Mouse (Mus musculus) gastrocnemius, adult 2 months (tissue): Measurements from ENCODE around the gene Tecpr2. TPM values are rescaled to one million over a fixed set of nuclear protein-coding genes. Genes with fewer than 3 reads are reported as not detected.

Experiments
- DNase-seq: peaks from one replicate; pipeline ENCODE4 v3.0.0; 2022
- H3K27ac ChIP-seq: fragments of 200-600 bp; 2 replicates; pipeline ENCODE4 v1.8.1; 2022; ENCODE audit warnings: mild to moderate bottlenecking
- H3K4me3 ChIP-seq: fragments of 200-600 bp; 2 replicates; pipeline ENCODE4 v1.8.1; 2022; ENCODE audit warnings: mild to moderate bottlenecking, moderate library complexity
- CTCF ChIP-seq: fragments of 200-600 bp; IDR thresholded peaks from 2 replicates; pipeline ENCODE4 v1.8.1; 2022; ENCODE audit warnings: antibody characterized with exemption, mild to moderate bottlenecking, moderate library complexity
- intact Hi-C: fragments of 180-260 bp; cut with DNase I; formaldehyde crosslinking; loops from one replicate; pipeline ENCODE4 v1.15.1; 2025
- total RNA-seq, 2 experiments: library from RNA; stranded (reverse); gene quantifications; 2 replicates each; pipeline ENCODE4 v1.2.3; 2021

Gene Tecpr2
- total RNA-seq, 2 experiments from 2014 or later = 2.4 TPM

DNA sequence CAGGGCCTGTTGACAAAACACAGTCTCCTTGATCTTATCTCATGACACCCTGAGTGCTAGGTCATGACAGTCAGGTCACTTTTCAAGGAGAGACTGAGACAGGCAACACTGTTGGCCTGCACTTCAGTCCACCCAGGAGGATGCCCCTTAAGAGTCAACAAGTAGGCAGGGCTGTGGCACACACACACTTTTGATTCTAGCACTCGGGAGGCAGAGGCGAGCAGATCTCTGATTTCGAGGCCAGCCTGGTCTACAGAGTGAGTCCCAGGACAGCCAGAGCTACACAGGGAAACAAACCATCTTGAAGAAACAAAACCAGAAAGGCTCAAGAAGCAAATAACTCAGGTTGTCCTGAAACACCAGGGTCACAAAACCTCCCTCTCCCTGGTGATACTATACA is 100.3 kb downstream of the Tecpr2 start:
- DNase-seq = no peak
- TF ChIP-seq CTCF = no peak
- intact Hi-C loops = no loop called here
- no peak overlapping the region for H3K4me3 ChIP-seq
- no peak overlapping the region for H3K27ac ChIP-seq

DNA sequence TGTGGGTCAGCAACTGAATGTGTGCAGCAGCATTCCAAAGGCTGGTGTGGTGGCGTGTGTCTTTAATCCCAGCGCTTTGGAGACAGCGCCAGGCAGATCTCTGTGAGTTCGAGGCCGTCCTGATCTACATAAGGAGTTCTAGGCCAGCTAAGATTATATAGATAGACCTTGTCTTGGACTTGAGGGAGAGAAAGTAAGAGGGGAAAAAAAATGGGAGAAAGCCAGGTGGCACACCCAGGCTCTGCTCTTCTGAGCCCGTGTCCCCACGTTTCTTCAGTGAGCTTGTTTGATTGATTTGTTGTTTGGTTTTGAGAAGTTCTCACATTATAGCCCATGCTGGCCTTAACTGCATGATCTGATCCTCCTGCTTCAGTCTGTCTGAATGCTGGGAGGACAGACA is 101.4 kb downstream of the Tecpr2 start:
- intact Hi-C loops = loop anchor here (5.0 to 10.0 kb wide), 3 partner anchors 47 to 576 kb away; partner anchors contain the start of genes Rcor1 and Zfp839
- TF ChIP-seq CTCF = no peak
- peak; percentile 5 for DNase-seq
- H3K4me3 ChIP-seq = no peak overlapping the region
- no peak overlapping the region for H3K27ac ChIP-seq

DNA sequence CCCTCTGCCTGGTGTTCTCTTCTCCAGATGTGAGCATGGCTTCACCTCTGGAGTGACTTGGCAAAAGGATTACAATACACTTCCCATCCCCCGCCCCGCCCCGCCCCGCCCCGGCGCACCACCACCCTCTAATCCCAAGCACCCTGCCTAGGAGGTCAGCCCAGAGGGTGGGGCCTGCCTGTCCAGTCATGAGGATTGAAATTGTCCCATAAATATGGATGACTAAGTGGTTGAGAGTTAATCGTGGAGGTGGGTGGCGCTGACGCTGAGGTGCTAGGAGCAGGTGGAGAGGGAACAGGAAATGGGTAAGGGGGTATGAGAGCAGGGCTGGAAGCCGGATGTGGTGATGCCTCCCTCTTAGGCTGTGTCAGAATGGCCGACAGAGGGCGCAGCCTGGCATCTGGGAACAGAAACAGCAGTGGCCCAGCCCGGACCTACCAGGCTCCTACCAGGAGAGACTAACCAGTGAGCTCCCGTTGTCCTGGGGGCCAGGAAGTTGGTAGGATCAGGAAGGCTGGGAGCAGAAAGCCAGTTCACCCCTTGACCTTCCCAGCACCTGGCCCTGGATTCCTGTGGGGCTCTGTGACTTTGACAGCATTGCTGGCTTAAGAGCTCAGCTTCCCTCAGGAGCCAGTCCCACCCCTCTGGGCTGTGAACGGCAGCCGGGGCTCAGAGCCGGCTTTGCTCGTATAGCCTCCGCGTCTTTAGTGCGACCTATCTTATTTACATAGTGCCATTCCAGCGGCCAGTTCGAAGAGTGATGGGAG is 102.5 kb downstream of the Tecpr2 start:
- TF ChIP-seq CTCF = peak; percentile 70
- H3K4me3 ChIP-seq = peak overlapping the region; percentile 74
- intact Hi-C loops = loop anchor here (1.0 to 10.0 kb wide), 5 partner anchors 46 to 577 kb away; partner anchors contain the start of genes Cinp, Rcor1, Tecpr2 and Zfp839
- peak; percentile 83 for DNase-seq
- H3K27ac ChIP-seq = peak overlapping the region; percentile 90

DNA sequence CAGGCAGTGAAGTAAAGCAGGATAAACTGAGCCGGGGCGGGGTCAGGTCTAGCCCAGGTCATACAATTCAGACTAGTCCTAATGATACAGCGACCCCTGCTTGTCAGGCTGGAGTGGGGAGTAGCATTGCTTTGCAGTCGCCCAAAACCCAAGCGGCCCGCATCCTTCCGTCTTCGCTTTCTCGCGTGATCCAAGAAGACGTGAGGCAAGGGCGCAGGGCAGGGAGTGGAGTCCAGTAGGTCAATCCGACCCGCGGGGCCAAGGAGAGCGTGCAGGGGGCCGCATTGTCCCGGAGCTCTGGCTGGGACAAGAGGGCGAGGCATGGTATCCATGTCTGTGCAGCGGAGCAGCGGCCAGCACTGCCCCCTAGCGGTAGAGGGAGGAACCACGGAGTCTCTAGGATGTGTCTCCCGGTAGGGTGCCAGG is 103.1 kb downstream of the Tecpr2 start:
- Histone ChIP-seq H3K4me3 (peak overlapping the region; percentile 74), H3K27ac (peak overlapping the region; percentile 90)
- intact Hi-C loops = loop anchor here (1.0 to 10.0 kb wide), 5 partner anchors 45 to 577 kb away; partner anchors contain the start of genes Cinp, Rcor1, Tecpr2 and Zfp839
- peak; percentile 78 for TF ChIP-seq CTCF
- peak; percentile 96 for DNase-seq

DNA sequence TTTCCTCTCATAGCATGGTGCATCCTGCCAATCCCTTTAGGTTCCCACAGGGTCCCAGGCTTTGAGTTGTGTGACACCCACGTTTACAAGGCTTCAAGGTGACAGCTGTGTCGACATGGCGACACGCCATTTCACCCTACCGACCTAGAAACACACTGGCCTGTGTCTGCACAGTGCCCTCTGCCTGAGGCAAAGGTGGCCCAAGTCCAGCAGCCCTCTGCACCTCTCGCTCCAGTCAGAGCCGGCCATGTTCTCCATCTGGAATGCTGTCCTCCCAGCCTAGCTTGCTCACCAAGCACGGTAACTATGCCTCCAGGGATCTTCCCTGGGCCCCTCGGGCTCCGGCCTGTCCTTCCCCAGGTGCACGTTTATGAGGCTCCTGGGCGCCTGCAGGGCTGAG is 103.7 kb downstream of the Tecpr2 start:
- intact Hi-C loops = loop anchor here (1.0 to 10.0 kb wide), 5 partner anchors 45 to 578 kb away; partner anchors contain the start of genes Cinp, Rcor1, Tecpr2 and Zfp839
- Histone ChIP-seq H3K4me3 (peak overlapping the region; percentile 74), H3K27ac (peak overlapping the region; percentile 90; the same call in 1 of the 2 replicates)
- DNase-seq = peak; percentile 40
- no peak for TF ChIP-seq CTCF

DNA sequence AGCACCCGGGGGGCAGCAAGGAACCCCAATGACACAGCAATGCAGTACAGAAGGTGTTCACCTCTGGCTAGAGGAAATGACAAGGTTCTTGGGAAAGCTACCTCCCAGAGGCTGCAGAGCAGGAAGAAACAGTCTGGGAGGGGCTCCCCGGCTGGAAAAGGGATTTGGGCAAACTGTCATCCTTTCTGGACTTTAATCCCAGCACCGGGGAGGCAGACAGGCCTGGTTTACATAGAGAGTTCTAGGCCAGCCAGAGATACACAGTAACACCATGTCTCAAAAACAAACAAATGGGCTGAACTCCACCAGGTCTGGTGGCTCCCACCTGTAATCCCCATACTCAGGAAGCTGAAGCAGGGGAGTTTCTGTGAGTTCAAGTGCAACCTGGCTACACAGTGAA is 104.2 kb downstream of the Tecpr2 start:
- DNase-seq = peak; percentile 15
- Histone ChIP-seq H3K4me3 (no peak overlapping the region), H3K27ac (no peak overlapping the region)
- TF ChIP-seq CTCF = no peak
- intact Hi-C loops = loop anchor here (2.0 to 10.0 kb wide), 4 partner anchors 44 to 578 kb away; partner anchors contain the start of genes Cinp, Rcor1, Tecpr2 and Zfp839

DNA sequence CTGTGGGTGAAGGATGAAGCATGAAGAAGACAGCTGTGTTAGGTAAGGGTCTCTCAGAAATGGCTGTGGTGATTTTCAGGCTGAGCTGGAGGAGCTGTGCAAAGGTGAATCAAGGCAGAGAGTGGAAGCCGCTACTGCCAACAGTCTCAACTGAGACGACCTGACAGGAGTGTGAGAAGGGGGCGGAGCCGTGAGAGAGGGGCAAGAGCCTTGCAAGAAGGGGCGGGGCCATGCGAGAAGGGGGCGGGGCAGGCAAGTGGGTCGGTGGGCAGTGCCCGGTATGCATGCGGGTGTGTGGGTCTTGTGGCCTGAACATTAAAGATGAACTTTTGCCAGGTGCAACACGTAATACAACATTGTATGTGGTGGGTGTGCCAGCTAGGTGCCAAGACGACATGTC is 105.6 kb downstream of the Tecpr2 start:
- DNase-seq = no peak
- TF ChIP-seq CTCF = no peak
- Histone ChIP-seq H3K27ac (no peak overlapping the region), H3K4me3 (no peak overlapping the region)
- intact Hi-C loops = loop anchor here (5.0 to 10.0 kb wide), 3 partner anchors 43 to 580 kb away; partner anchors contain the start of genes Rcor1 and Zfp839

DNA sequence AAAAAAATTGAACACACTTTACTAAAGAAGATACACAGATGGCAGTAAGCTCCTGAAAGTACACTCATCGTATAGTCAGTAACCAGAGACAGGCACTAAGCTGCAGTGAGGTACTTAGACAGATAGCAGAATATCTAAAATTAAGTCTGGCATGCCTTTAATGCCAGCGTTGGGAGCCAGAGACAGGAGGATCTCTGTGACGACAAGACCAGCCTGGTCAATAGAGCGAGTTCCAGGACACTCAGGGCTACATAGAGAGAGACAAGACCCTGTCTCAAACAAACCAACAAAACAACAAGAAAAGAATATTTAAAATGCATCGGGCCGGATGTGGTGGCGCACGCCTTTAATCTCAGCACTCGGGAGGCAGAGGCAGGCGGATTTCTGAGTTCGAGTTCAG is 109.0 kb downstream of the Tecpr2 start:
- no peak for DNase-seq
- TF ChIP-seq CTCF = no peak
- intact Hi-C loops = loop anchor here (10.0 kb wide), 1 partner anchor 583 kb away; no protein-coding TSS in a partner anchor
- Histone ChIP-seq H3K27ac (no peak overlapping the region), H3K4me3 (no peak overlapping the region)

DNA sequence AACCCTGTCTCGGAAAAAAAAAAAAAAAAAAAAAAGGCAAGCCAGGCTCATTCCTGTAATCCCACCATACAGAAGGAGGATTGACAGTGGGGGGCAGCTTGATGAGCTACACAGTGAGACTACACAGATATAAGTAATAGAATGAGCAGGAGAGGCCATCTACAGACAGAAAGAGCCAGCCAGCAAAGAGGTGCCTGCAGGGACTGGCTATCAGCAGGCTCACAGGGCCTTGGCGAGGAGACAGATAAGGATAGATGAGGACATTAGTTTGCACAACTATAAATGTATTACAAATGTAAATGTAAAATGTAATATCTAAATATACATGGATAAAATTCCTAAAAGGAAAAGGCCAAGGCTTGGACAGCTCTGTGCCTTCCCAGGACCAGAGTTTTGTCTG is 110.8 kb downstream of the Tecpr2 start:
- Histone ChIP-seq H3K27ac (no peak overlapping the region), H3K4me3 (no peak overlapping the region)
- DNase-seq = no peak
- no peak for TF ChIP-seq CTCF
- intact Hi-C loops = loop anchor here (10.0 kb wide), 1 partner anchor 585 kb away; no protein-coding TSS in a partner anchor

DNA sequence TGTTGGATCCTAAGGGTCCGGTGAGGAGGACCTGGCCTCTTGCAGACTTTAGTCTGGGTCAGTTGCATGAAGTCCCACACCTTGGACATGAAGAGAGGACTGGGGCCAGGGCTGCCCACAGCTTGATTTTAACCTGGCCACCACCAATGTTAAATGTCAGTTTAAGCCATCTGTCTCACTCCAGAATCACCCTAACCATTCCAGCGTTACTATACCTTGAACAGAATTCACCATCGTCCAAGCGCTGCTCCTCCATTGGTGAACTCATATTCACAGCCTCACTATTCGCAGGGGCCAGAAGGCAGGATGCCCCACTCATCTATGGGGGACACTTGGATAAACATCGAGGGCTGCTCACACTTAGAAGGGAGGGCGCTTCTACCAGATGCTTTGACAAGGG is 111.9 kb downstream of the Tecpr2 start:
- no peak overlapping the region for H3K27ac ChIP-seq
- DNase-seq = no peak
- intact Hi-C loops = no loop called here
- no peak overlapping the region for H3K4me3 ChIP-seq
- TF ChIP-seq CTCF = no peak

DNA sequence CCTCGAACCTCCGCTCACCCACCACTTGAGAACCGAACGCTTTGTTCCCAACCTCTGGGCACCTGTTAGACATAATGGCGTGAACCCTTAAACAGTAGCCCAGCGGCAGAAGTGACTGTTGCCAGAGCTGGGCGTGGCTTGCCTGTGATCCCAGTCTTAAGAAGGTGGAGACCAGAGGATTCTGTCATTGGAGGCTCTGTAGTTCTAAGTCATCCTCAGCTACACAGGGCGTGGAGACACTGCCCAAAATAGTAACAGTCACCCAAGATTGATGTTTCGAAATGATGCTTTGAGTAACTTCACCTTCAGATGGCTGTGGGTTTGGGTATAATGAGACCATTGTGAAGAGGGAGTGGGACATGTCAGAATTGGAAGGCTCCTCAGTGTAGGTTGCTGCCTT is 115.1 kb downstream of the Tecpr2 start:
- intact Hi-C loops = no loop called here
- DNase-seq = no peak
- Histone ChIP-seq H3K27ac (no peak overlapping the region), H3K4me3 (no peak overlapping the region)
- no peak for TF ChIP-seq CTCF

DNA sequence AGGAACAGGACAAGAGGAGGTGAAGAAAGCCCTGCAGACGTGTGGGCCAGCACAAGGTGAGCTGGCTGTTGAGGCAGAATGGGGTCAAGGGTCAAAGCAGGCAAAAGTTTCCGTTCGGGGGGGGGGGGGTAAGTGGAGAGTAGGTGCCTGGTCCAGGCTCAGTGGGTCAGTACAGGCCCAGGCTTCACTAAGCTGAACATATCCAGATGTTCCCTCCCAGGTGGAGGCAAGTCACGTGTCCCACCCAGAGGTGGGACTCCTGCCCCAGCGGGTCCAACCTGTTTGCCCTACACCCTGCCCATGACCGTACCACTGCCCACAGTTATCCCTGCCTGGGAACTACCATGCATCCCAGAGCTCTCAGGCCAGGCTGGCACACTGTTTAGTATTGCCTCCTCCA is 116.7 kb downstream of the Tecpr2 start:
- no peak overlapping the region for H3K4me3 ChIP-seq
- intact Hi-C loops = no loop called here
- no peak for DNase-seq
- H3K27ac ChIP-seq = no peak overlapping the region
- no peak for TF ChIP-seq CTCF

DNA sequence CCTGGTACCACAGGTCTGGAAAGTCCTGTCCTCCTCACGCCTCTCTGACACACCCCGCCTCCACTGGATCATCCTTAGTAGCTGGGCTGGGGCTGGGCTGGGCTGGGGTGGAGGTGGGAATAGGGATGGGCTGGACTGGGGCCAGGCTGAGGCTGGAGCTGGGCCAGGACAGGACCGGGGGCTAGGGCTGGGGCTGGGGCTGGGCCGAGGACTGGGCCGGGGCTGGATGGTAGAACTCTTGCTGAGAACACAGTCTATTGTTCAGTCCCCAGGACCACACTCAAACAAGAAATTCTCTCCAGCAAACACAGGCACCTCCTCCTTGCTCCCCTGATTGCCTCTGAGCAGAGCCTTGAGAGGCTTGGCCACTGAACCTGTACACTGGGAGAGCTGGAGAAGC is 117.3 kb downstream of the Tecpr2 start:
- no peak overlapping the region for H3K4me3 ChIP-seq
- intact Hi-C loops = no loop called here
- TF ChIP-seq CTCF = no peak
- DNase-seq = no peak
- H3K27ac ChIP-seq = no peak overlapping the region
